In genomic region chr7:100287748-100288578, GRCm38 (mm10) we compare ENCODE assay signal across 8 mouse cellular contexts. TPM values are rescaled to one million over a fixed set of nuclear protein-coding genes. Genes with fewer than 3 reads are reported as not detected.
A peak's percentile ranks its signal among the peaks of the same experiment; 100 is the strongest.
DNase-seq lines count a peak whose midpoint lies in the region; ATAC-seq lines count a peak whose summit lies in the region.
"Had no signal": no experiment of that assay in that cellular context is flagged by ENCODE, and none has a peak within 500 bp of the region (broad histone marks: within the 10 kb centered on the region; RNA-seq: fewer than 3 reads in every experiment).

No protein-coding gene starts in this region.

- H3K27me3 ChIP-seq in heart, embryonic 14.5 days (ENCODE audit: control insufficient read depth, insufficient read depth, low read length): no peaks in the 10 kb centered on the region

- H3K9me3 ChIP-seq in heart, embryonic 14.5 days (ENCODE audit: control insufficient read depth, low read length): peaks cover 7% of the 10 kb centered on the region; the same call in 1 of the 2 replicates

- no peaks in the 10 kb centered on the region; the same call in 1 of the 2 replicates for H3K36me3 ChIP-seq in heart, embryonic 14.5 days (ENCODE audit: control insufficient read depth, insufficient read depth, low read length)

- peak overlapping the region; percentile 90 to 96 for H3K27ac ChIP-seq in heart, embryonic 14.5 days (replicated peaks in 1 of 2; ENCODE audit: control insufficient read depth in 1 of 2, insufficient read depth in 1 of 2, low read depth in 2 of 2, low read length in 2 of 2)

- peak overlapping the region; percentile 62 for H3K9ac ChIP-seq in heart, embryonic 14.5 days (ENCODE audit: low read length)

- peak overlapping the region; percentile 7 to 25; a peak in 3 of 4 replicates for H3K4me3 ChIP-seq in heart, embryonic 14.5 days (ENCODE audit: control insufficient read depth in 1 of 2, insufficient read depth in 1 of 2, low read depth in 1 of 2, low read length in 2 of 2)
- H3K4me3 ChIP-seq: erythroblast, embryonic 14.5 days had no signal

- peak; percentile 72 for DNase-seq in Muller cell, postnatal 12 days (ENCODE audit: inconsistent ontology term)
- DNase-seq in adrenal gland, postnatal 25 days: peak; percentile 77
- DNase-seq in kidney, postnatal 10 days: peak; percentile 87
- peak; percentile 69 for DNase-seq in lung, postnatal 36 days
- peak; percentile 61 to 62 for DNase-seq in urinary bladder, postnatal 36 days (ENCODE audit: low spot score in 2 of 2)
- no peak for DNase-seq in spleen, postnatal 36 days (ENCODE audit: low spot score in 2 of 2)

- WGBS in heart, embryonic 14.5 days: 11% methylated on average over 7 of the region's 7 CpGs

- peak overlapping the region; percentile 69 for H3K4me2 ChIP-seq in heart, embryonic 14.5 days (ENCODE audit: low read length)

- H3K4me1 ChIP-seq in heart, embryonic 14.5 days (ENCODE audit: control insufficient read depth in 2 of 2, insufficient read depth in 2 of 2, low read length in 2 of 2): peaks cover 14 to 36% of the 10 kb centered on the region in 2 experiments

- ATAC-seq in heart, embryonic 14.5 days (ENCODE audit: insufficient number of reproducible peaks, insufficient read depth, low FRiP score, low read depth): peak; percentile 81

RNA-seq across cellular contexts. Expression of gene P4ha3, which starts 2.6 kb away (rescaled TPM):
- total RNA-seq in adrenal gland, postnatal 25 days (2021): 0.81 and 1.3 TPM in 2 replicates
- 13.7 and 15.7 TPM in 2 replicates for polyA plus RNA-seq in heart, embryonic 14.5 days (2014; fragmentation: Nextera tagmentation; extraction: Ambion mirVana)
- polyA plus RNA-seq: erythroblast, embryonic 14.5 days had no signal

Comparison
In these comparisons a context has a peak if more than half of its experiments do, and no peak if none do; other contexts are left out.
1. DNase-seq: peak in Muller cell, postnatal 12 days (single experiment), adrenal gland, postnatal 25 days (single experiment), kidney, postnatal 10 days (single experiment), lung, postnatal 36 days (single experiment) and urinary bladder, postnatal 36 days (2 of 2); none in spleen, postnatal 36 days (0 of 2).